Mouse (Mus musculus) heart, postnatal 14 days (tissue): ENCODE data around the gene Aaas. TPM values are rescaled to one million over a fixed set of nuclear protein-coding genes. Genes with fewer than 3 reads are reported as not detected.
A peak's percentile ranks its signal among the peaks of the same experiment; 100 is the strongest.

Experiments
- DNase-seq, 2 experiments: peaks; one replicate each; pipeline ENCODE4 v3.0.0; 2021 to 2022
- intact Hi-C: fragments of 180-260 bp; cut with DNase I; formaldehyde crosslinking; loops from one replicate; pipeline ENCODE4 v1.15.1; 2025
- total RNA-seq, 2 experiments: library from RNA; stranded (reverse); gene quantifications; 2 replicates each; pipeline ENCODE4 v1.2.3; 2021

The Aaas gene
- total RNA-seq, 2 experiments from 2014 or later, result 9.5 to 15.2 TPM

GRCm38 (mm10) chr15:102315292-102315691, 35.3 kb downstream of the Aaas start:
- peak in 1 of 2 experiments; percentile 23 for DNase-seq
- intact Hi-C loops, result no loop called here

- no peak for DNase-seq
- intact Hi-C loops, result no loop called here
Observed at GRCm38 (mm10) chr15:102311489-102311888, 39.1 kb downstream of the Aaas start.

DNA sequence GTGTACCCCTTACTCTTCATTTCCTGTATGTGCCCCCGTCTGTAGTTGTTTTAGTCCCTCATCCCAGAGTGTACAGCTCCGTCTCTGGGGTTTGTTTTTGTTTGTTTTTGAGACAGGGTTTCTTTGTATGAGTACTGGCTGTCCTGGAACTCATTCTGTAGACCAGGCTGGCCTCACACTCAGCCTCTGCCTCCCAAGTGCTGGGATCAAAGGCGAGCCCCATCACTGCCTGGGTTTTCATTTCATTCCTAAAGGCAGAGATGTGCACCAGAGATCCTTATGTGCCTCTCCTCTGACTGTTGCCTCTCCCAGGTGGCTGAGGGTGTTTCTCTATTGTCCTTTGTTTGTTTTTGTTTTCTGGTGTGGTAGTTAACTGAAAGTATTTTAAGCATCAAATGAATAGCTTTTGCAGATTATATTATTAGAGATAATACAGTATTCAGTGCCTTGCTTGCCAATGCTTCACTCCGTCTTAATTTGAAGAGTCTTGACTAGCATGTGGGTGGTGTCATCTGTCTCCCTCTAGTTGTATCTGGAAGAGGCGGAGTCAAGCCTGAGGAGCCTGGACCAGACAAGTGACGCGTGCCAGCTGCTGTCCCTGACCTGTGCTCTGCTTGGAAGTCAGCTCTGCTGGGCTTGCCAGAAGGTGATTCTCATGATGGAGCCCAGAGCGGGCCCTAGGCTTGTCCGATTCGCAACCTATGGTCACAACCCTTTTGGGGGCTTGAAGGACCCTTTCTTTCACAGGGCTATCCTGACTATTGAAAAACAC, 40.3 kb downstream of the Aaas start:
- intact Hi-C loops, result no loop called here
- DNase-seq, result peak; percentile 72 to 81

GRCm38 (mm10) chr15:102308717-102309116, 41.9 kb downstream of the Aaas start:
- intact Hi-C loops, result no loop called here
- no peak for DNase-seq

DNA sequence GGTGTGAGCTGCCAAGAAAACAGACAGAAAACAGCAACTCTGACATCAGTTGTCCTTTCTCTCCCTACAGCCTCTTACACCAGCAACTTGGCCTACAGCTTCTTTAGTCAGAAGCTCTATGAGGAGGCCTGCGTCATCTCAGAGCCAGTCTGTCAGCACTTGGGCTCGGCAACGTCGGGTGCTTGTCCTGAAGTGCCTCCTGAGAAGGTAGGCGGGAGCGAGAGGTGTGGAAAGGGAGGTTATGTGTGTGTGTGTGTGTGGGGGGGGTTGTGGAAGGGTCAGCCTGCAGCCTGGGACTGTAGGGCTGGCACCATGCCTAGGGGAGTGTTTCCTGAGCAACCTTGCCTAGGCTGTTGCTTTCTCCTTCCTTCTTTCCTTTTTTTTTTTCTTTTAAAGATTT, 48.0 kb downstream of the Aaas start:
- intact Hi-C loops, result no loop called here
- DNase-seq, result peak; percentile 20 to 54

DNA sequence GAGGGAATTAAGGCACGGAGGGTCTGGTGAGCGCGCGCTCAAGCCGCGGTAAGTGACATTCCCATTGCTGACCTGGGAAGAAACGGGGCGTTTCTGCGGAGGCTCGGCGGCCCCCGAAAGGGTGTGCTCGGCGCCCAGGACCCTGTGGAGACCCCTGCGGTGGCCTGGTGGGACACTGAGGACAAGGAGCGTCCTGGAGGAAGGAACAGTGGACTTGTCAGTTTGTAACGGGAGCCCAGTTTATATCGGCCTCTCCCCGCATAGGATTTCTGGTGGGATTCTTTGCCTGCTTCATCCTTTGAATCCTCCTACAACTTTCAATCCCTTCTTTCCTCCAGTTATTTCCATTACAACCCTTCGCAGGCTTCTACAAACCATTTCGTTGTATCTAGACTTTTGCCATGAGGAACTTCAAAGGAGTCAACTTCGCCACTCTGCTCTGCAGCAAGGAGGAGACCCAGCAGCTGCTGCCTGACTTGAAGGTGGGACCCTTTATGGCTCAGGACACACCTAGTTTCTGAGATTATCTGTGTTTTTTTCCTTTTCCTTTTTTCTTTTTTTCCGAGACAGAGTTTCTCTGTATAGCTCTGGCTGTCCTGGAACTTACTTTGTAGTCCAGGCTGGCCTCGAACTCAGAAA, 54.1 kb downstream of the Aaas start:
- intact Hi-C loops, result no loop called here
- no peak for DNase-seq

- intact Hi-C loops, result no loop called here
- DNase-seq, result peak; percentile 91 to 95
Observed at GRCm38 (mm10) chr15:102295633-102296367, 54.8 kb downstream of the Aaas start, which contains the start of gene Espl1. Gene Espl1, plus strand, starts transcription at chr15:102296266.

Other genes with a start within 250 kb of the Aaas start
- 10 to 100 TPM; 14.0 to 17.5 TPM for gene Spryd3, start 214.5 kb downstream of the Aaas start, total RNA-seq
- 10 to 100 TPM; 42.0 to 51.8 TPM for gene Igfbp6, start 206.4 kb downstream of the Aaas start, total RNA-seq
- gene Soat2, start 200.2 kb downstream of the Aaas start, total RNA-seq, result under 1 TPM in 1 of 2 experiments, not detected in 1; 0.17 TPM
- 10 to 100 TPM; 41.8 to 47.1 TPM for gene Zfp740, start 147.5 kb downstream of the Aaas start, total RNA-seq
- 10 to 100 TPM; 21.3 to 23.7 TPM for gene Csad, start 146.0 kb downstream of the Aaas start, total RNA-seq
- gene Itgb7, start 118.8 kb downstream of the Aaas start, total RNA-seq, result 1 to 10 TPM; 1.5 to 1.8 TPM
- gene Rarg, start 93.3 kb downstream of the Aaas start, total RNA-seq, result 10 to 100 TPM; 18.9 to 21.1 TPM
- not detected for gene Gm9918, start 80.2 kb downstream of the Aaas start, total RNA-seq
- 10 to 100 TPM; 16.7 to 19.0 TPM for gene Mfsd5, start 71.3 kb downstream of the Aaas start, total RNA-seq
- gene Espl1, start 54.5 kb downstream of the Aaas start, total RNA-seq, result 1 to 10 TPM; 3.2 to 4.3 TPM
- 100 to 1,000 TPM; 262 to 287 TPM for gene Pfdn5, start 24.7 kb downstream of the Aaas start, total RNA-seq
- gene Myg1, start 19.1 kb downstream of the Aaas start, total RNA-seq, result 10 to 100 TPM; 21.0 to 24.3 TPM
- not detected for gene Sp7, start 16.4 kb upstream of the Aaas start, total RNA-seq
- 10 to 100 TPM; 47.5 to 52.3 TPM for gene Sp1, start 55.4 kb upstream of the Aaas start, total RNA-seq
- 1 to 10 TPM in 1 of 2 experiments, under 1 TPM in 1; 0.66 to 1.0 TPM for gene Amhr2, start 94.6 kb upstream of the Aaas start, total RNA-seq
- 10 to 100 TPM; 21.1 to 21.7 TPM for gene Prr13, start 108.3 kb upstream of the Aaas start, total RNA-seq
- 100 to 1,000 TPM; 479 to 482 TPM for gene Pcbp2, start 119.8 kb upstream of the Aaas start, total RNA-seq
- gene Gm10337, start 153.0 kb upstream of the Aaas start, total RNA-seq, result not detected
- 1 to 10 TPM; 4.7 to 4.8 TPM for gene Map3k12, start 166.3 kb upstream of the Aaas start, total RNA-seq
- 10 to 100 TPM; 38.4 to 46.8 TPM for gene Tarbp2, start 167.4 kb upstream of the Aaas start, total RNA-seq
- gene Npff, start 174.2 kb upstream of the Aaas start, total RNA-seq, result 1 to 10 TPM; 2.7 to 3.5 TPM